Comparison of ENCODE assay signal across 7 mouse cellular contexts in the genomic region with DNA sequence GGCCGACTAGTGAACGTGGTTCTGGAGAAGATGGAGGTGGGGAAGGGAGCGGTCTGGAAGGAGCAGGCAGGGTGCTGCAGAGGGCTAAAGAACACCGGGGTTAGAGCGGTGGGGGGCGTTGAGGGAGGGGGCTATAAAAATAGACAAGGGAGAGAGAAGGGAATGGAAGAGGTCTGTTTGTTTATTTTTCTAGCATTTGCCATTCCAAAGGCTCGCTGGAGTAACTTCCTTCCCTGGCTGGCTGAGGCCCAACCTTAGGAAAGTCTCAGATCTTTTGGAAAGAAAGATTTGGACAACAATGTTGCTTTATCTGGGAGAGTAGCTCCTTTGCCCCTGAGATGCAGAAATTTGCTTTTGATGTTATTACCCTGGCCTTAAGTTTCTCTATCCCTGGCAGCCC. TPM values are rescaled to one million over a fixed set of nuclear protein-coding genes. Genes with fewer than 3 reads are reported as not detected.
DNase-seq lines count a peak whose midpoint lies in the region; ATAC-seq and TF ChIP-seq lines count a peak whose summit lies in the region.

No protein-coding gene starts in this region.

- TF ChIP-seq CTCF in cortical plate, adult 2 months (IDR thresholded peaks at IDR 0.05; ENCODE audit: extremely low read depth, insufficient read depth, low read length): no peak

- TF ChIP-seq POLR2A in cortical plate, adult 2 months (IDR thresholded peaks at IDR 0.05; ENCODE audit: extremely low read depth, insufficient read depth, low read length): no peak

- H3K27ac ChIP-seq in cortical plate, adult 2 months (ENCODE audit: insufficient read depth, low read length): peak overlapping the region; percentile 85
- peak overlapping the region; percentile 74 for H3K27ac ChIP-seq in forebrain, embryonic 10.5 days
- peak overlapping the region; percentile 96 for H3K27ac ChIP-seq in intestine, embryonic 16.5 days (ENCODE audit: low read length)

- H3K27me3 ChIP-seq in forebrain, embryonic 10.5 days (ENCODE audit: poor library complexity, severe bottlenecking): peaks cover 77% of the 10 kb centered on the region
- H3K27me3 ChIP-seq in intestine, embryonic 16.5 days (replicated peaks; ENCODE audit: control insufficient read depth, insufficient read depth, low read length): no peaks in the 10 kb centered on the region

- H3K9ac ChIP-seq in intestine, embryonic 16.5 days (ENCODE audit: low read depth, low read length): no peak overlapping the region

- 46% methylated on average over 7 of the region's 7 CpGs for WGBS in forebrain, embryonic 10.5 days
- WGBS in intestine, embryonic 16.5 days: 39% methylated on average over 7 of the region's 7 CpGs

- ATAC-seq in intestine, embryonic 16.5 days: peak; percentile 34
- ATAC-seq in activated CD4-positive, CD25-positive, alpha-beta regulatory T cell, adult 4 months: no peak

- H3K9me3 ChIP-seq in forebrain, embryonic 10.5 days: no peaks in the 10 kb centered on the region
- no peaks in the 10 kb centered on the region for H3K9me3 ChIP-seq in intestine, embryonic 16.5 days (ENCODE audit: control insufficient read depth, low read length)

- no peak for DNase-seq in forebrain, embryonic 10.5 days (ENCODE audit: extremely low spot score, low spot score)
- DNase-seq in lung, postnatal 4 days: peak; percentile 38 to 60
- no peak for DNase-seq in gastrocnemius, postnatal 25 days
- no peak for DNase-seq in adrenal gland, postnatal 4 days (ENCODE audit: low spot score in 2 of 2)

- H3K4me2 ChIP-seq in intestine, embryonic 16.5 days (ENCODE audit: low read depth, low read length): no peak overlapping the region

- peaks cover 27% of the 10 kb centered on the region for H3K4me1 ChIP-seq in cortical plate, adult 2 months (ENCODE audit: control insufficient read depth, insufficient read depth, low read length)
- peaks cover 49% of the 10 kb centered on the region for H3K4me1 ChIP-seq in forebrain, embryonic 10.5 days
- H3K4me1 ChIP-seq in intestine, embryonic 16.5 days (ENCODE audit: control insufficient read depth, insufficient read depth, low read length): peaks cover 39% of the 10 kb centered on the region

- H3K4me3 ChIP-seq in cortical plate, adult 2 months (ENCODE audit: insufficient read depth, low read length): no peak overlapping the region
- no peak overlapping the region for H3K4me3 ChIP-seq in forebrain, embryonic 10.5 days
- no peak overlapping the region for H3K4me3 ChIP-seq in intestine, embryonic 16.5 days (ENCODE audit: low read length)

- H3K36me3 ChIP-seq in forebrain, embryonic 10.5 days (replicated peaks): no peaks in the 10 kb centered on the region
- H3K36me3 ChIP-seq in intestine, embryonic 16.5 days (ENCODE audit: control insufficient read depth, insufficient read depth, low read length): no peaks in the 10 kb centered on the region

RNA-seq across cellular contexts. Expression of a gene that starts 21.6 kb away (rescaled TPM):
- 121 and 125 TPM in 2 replicates for polyA plus RNA-seq in cortical plate, adult 2 months (2012; rRNA removed)
- 0.73 and 1.3 TPM in 2 replicates for polyA plus RNA-seq in forebrain, embryonic 10.5 days (2016; fragmentation: Nextera tagmentation; extraction: Ambion mirVana)
- 0.79 and 2.1 TPM in 2 replicates for polyA plus RNA-seq in intestine, embryonic 16.5 days (2015; fragmentation: Nextera tagmentation; extraction: Ambion mirVana)
- polyA plus RNA-seq in activated CD4-positive, CD25-positive, alpha-beta regulatory T cell, adult 4 months (2017; shearing (Covaris generic)): 1 to 10 TPM in 1 of 2 experiments, under 1 TPM in 1; 0.75 to 1.3 TPM
- total RNA-seq in gastrocnemius, postnatal 25 days (2021): 1 to 10 TPM; 3.3 to 5.4 TPM
- 10 to 100 TPM; 17.0 to 18.7 TPM for total RNA-seq in adrenal gland, postnatal 4 days (2021)

Comparison
In these comparisons a context has a peak if more than half of its experiments do, and no peak if none do; other contexts are left out.
1. DNase-seq: peak in lung, postnatal 4 days (2 of 2); none in forebrain, embryonic 10.5 days (single experiment), gastrocnemius, postnatal 25 days (single experiment) and adrenal gland, postnatal 4 days (0 of 2).
2. RNA of a gene that starts 21.6 kb away (polyA plus RNA-seq): 121 to 125 TPM in cortical plate, adult 2 months; 0.75 to 1.3 TPM in activated CD4-positive, CD25-positive, alpha-beta regulatory T cell, adult 4 months, 0.73 to 1.3 TPM in forebrain, embryonic 10.5 days and 0.79 to 2.1 TPM in intestine, embryonic 16.5 days; every median in the first group is over 10 times any median in the second.
3. Peak in every context shown above with its lines, with median percentiles within 50 percentile points of each other: H3K27ac ChIP-seq.